Mouse (Mus musculus) ES-E14 (cell line): ENCODE measurements around the gene Rasl10a.

ENCODE experiments used
- CHD2 ChIP-seq: IDR thresholded peaks from 2 replicates; pipeline ENCODE4 v1.6.1; 2014; ENCODE audit warnings: mild to moderate bottlenecking, low read depth, low read length, inconsistent platforms
- HCFC1 ChIP-seq: IDR thresholded peaks from 2 replicates; pipeline ENCODE4 v1.6.1; 2012; ENCODE audit warnings: low read length, inconsistent platforms, borderline replicate concordance; ENCODE audit not compliant: insufficient read depth
- ZC3H11A ChIP-seq: IDR thresholded peaks from 2 replicates; pipeline ENCODE4 v1.6.1; 2012; ENCODE audit warnings: low read depth, mild to moderate bottlenecking, inconsistent platforms, low read length, borderline replicate concordance
- ZNF384 ChIP-seq: IDR thresholded peaks from 2 replicates; pipeline ENCODE4 v1.6.1; 2012; ENCODE audit warnings: low read depth, low read length, inconsistent platforms

- TF ChIP-seq CHD2 (no peak), HCFC1 (no peak), ZNF384 (no peak), ZC3H11A (no peak)
Measured at GRCm38 (mm10) chr11:5100801-5101200, 42.9 kb downstream of the Rasl10a start.
